Mouse (Mus musculus): ENCODE data around the gene Gclc.

GRCm38 (mm10) chr9:77718816-77719411 lies 35.4 kb upstream of the Gclc start:
- TF ChIP-seq USF1 (IDR thresholded peaks at IDR 0.05; ENCODE audit: low read depth, low read length) (no peak), CTCF (conservative IDR thresholded peaks at IDR 0.05 in 1 of 2, IDR thresholded peaks at IDR 0.05 in 1 of 2; ENCODE audit: low read depth in 2 of 2, low read length in 2 of 2) (no peak), MAFK (IDR thresholded peaks at IDR 0.05; ENCODE audit: insufficient replicate concordance, low read length) (no peak), ZKSCAN1 (IDR thresholded peaks at IDR 0.05; ENCODE audit: borderline replicate concordance, low read depth, low read length) (no peak), JUND (conservative IDR thresholded peaks at IDR 0.05; ENCODE audit: low read depth, low read length) (no peak), EP300 (IDR thresholded peaks at IDR 0.05; ENCODE audit: low read length) (no peak), TBP (conservative IDR thresholded peaks at IDR 0.05; ENCODE audit: low read depth, low read length) (no peak)
